Mouse (Mus musculus) urinary bladder, adult 18-20 months (tissue): Measurements from ENCODE around the gene Usp20.

Experiments
- DNase-seq, 2 experiments: peaks; one replicate each; pipeline ENCODE4 v3.0.0; 2022; ENCODE audit warnings: low spot score in 2 of 2, mixed read lengths in 2 of 2

Gene Usp20

GRCm38 (mm10) chr2:31040043-31040442 is 58.0 kb downstream of the Usp20 start:
- DNase-seq, result no peak

- no peak for DNase-seq
These were observed 58.4 kb downstream of the Usp20 start for GRCm38 (mm10) chr2:31040487-31040886.

GRCm38 (mm10) chr2:31041386-31041785 is 59.3 kb downstream of the Usp20 start:
- DNase-seq, result no peak

GRCm38 (mm10) chr2:31042881-31043280 is 60.8 kb downstream of the Usp20 start:
- peak in 1 of 2 experiments; percentile 30 for DNase-seq

- DNase-seq, result no peak
These were observed 61.8 kb downstream of the Usp20 start for GRCm38 (mm10) chr2:31043856-31044255.

GRCm38 (mm10) chr2:31048037-31048436 is 66.0 kb downstream of the Usp20 start:
- DNase-seq, result no peak

GRCm38 (mm10) chr2:31052441-31052840 is 70.4 kb downstream of the Usp20 start:
- DNase-seq, result no peak

- DNase-seq, result no peak
These were observed 71.3 kb downstream of the Usp20 start for GRCm38 (mm10) chr2:31053426-31053825.

- DNase-seq, result no peak
These were observed 71.8 kb downstream of the Usp20 start for GRCm38 (mm10) chr2:31053851-31054340.

- DNase-seq, result no peak
These were observed 74.0 kb downstream of the Usp20 start for GRCm38 (mm10) chr2:31056070-31056469.

- no peak for DNase-seq
These were observed 75.6 kb downstream of the Usp20 start for GRCm38 (mm10) chr2:31057549-31058177.

- DNase-seq, result no peak
These were observed 76.4 kb downstream of the Usp20 start for GRCm38 (mm10) chr2:31058443-31058842.

GRCm38 (mm10) chr2:31060271-31060670 is 78.2 kb downstream of the Usp20 start:
- no peak for DNase-seq

GRCm38 (mm10) chr2:31060787-31061730 is 79.0 kb downstream of the Usp20 start:
- no peak for DNase-seq

- no peak for DNase-seq
These were observed 80.0 kb downstream of the Usp20 start for GRCm38 (mm10) chr2:31061868-31062628.

GRCm38 (mm10) chr2:31066019-31066789 is 84.1 kb downstream of the Usp20 start:
- no peak for DNase-seq

- DNase-seq, result no peak
These were observed 85.0 kb downstream of the Usp20 start for GRCm38 (mm10) chr2:31067059-31067595.

- DNase-seq, result no peak
These were observed 85.7 kb downstream of the Usp20 start for GRCm38 (mm10) chr2:31067696-31068245.

- DNase-seq, result no peak
These were observed 86.4 kb downstream of the Usp20 start for GRCm38 (mm10) chr2:31068246-31069113.

- no peak for DNase-seq
These were observed 87.0 kb downstream of the Usp20 start for GRCm38 (mm10) chr2:31069114-31069445.
